Mouse (Mus musculus) kidney, postnatal 36 days (tissue): ENCODE results near the gene Rnf123.

Experiments used
- DNase-seq, 2 experiments: peaks; one replicate each; pipeline ENCODE4 v3.0.0; 2021 to 2022; ENCODE audit warnings: mixed read lengths in 2 of 2

Rnf123 gene

DNA sequence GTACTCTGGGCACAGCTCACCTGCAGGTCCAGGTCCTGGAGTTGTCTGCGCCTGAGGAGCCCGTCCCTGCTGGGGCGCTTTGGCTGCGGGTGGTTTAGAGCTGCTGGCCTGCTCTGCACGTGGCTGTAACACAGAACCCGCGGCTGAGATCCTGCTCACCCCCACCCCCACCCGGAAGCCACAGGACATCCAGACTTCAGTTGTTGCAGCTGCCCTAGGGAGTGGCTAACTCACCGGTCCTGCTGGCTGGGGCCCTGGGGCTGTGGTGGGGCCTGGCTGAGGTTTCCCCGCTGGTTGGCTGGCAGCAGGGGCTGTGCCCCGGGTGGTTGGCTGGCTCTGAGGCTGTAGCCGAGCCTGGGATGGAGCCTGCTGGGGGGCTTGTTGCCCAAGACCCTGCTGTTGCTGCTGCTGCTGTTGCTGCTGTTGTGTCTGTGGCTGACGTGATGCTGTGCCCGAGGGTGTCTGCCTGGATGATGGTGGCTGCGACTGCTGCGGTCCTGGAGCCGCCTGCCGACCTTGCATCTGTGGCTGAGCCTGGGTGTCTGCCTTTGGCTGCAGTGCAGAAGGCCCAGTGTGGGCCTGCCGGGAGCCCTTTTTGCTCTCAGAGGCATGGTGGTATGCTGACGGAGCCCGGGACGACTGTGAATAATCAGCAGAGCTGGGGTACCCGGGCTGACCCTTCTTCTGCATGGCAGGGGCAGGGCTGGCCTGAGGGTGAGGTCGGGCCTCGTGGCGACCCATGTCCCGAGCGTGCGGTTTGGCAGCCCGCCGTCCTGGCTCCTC lies 21.8 kb upstream of the Rnf123 start:
- no peak for DNase-seq

DNA sequence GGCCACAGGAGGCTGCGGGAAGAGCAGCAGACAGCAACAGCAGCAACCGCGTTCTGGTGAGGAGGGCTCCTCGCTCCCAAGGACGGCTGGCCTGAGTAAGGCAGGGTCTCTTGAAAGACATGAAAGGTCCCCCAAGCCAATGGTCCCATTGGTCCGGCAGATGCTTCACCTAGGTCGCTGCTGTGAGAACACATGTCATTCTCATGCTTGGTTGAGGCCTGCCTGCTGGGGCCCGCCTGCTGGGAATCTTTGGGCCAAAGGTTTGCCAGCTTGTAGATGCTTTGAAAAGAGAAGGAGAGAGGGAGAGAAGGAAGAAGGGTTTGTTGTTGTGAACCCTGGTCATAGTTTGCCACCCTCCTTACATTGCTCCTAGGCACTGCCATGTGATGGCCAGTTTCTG lies 16.5 kb upstream of the Rnf123 start:
- DNase-seq = no peak

DNA sequence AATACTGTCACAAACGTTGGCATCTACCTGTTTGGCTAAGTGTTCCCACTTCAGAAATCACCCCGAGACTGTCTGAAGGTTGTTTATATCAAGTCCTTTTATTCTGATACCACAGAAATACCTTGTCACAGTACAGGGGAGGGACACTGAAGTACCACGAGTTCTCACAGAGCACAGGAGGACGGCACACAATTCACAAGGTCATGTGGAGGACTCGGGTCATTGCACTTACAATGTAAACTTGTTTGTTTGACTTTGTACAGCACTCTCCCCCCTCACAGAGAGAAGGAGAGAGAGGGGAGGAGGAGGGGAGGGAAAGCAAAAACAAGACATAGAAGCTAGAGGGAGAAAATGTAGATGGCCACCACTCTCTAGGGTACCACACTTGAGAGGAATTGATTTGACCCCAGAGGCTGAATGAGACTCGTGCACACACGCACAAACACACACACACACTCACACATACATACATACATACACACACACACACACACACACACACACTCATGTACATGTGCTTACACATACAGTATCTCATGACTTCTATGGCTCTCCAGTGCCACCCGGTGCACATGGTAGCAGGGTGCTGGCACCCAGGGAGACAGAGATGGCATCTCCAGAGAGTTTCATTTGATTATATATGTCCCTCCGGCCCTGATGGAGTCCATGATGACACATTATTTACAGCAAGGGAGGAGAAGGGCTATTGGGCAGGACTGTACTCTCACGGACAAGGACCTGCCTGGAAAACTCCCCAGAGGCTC lies 13.0 kb upstream of the Rnf123 start:
- no peak for DNase-seq

DNA sequence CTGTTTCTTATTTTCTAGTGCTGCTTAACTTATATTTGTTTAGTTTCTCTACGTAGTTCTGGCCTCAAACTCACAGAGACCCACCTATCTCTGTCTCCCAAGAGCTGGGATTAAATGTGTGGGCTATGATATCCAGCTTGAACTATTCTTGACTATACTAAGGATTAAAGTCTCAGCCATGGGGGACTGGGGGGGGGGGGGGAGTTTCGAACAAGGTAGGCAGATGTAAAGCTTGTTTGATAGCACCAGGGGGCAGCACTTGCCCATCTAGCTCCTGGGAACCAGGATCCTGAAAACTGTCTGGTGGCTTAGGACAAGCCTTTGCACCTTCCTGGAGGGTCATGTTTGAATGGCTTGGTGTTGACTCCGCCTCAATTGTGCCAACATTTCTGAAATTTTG lies 12.4 kb upstream of the Rnf123 start:
- peak; percentile 81 to 84 for DNase-seq

DNA sequence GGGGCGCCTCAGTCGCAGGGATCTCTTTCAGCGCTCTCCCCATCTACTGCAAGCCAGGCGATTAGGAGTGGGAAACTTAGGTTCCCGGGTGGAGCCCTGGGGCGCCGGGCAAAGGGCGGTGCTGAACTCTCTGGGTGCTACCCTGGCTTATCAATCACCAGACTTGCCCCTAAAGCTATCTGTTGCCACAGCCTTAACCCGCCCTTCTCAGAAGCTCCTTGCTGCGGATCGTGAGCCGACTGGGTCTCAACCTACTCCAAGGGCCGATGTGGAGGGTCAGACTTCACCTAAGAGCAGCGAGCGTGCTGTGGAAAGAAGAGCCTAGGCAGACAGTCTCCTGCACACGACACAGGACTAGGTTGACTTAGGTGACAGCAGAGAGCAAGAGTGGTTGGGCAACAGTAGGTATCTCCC lies 11.9 kb upstream of the Rnf123 start:
- DNase-seq = peak in 1 of 2 experiments; percentile 58

DNA sequence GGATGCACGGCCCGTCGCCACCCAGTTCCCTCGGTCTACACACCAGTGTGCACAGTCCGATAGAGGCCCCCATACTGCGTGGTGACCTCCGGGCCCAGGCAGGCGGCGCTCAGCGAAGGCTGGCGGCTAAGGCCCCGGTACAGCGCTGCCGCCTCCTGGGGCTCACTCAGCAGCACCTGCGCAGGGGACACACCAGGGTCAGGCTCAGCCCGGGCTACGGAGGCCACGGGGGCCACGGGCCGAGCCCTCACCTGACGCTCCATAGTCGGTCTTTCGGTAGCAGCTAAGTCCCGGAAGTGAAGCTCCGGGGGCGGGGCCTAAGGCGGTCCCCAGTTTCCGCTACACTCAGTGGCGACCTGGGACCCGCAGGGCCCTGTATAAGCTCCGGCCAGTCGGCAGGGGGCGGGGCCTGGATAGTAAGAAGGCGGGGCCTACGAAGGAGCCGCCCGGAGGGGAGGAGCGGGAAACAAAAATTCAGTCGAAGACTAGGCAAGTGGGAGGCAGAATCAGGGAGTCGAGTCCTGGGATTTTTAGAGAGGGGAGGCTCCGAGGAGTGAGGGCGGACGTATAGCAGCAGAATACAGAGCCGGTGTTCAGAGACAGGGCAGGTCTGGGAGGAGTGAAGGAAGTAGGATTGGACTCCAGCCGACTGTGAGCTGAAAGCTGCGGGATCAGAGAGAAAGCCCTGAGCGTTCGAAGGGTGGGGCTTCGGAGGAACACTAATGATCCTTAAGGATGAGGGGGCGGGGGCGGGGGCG lies 11.2 kb upstream of the Rnf123 start, which contains the start of gene Apeh:
Gene Apeh (minus strand): TSS at position 423 of the 758 bp plus-strand sequence.
- peak; percentile 98 to 99 for DNase-seq

DNA sequence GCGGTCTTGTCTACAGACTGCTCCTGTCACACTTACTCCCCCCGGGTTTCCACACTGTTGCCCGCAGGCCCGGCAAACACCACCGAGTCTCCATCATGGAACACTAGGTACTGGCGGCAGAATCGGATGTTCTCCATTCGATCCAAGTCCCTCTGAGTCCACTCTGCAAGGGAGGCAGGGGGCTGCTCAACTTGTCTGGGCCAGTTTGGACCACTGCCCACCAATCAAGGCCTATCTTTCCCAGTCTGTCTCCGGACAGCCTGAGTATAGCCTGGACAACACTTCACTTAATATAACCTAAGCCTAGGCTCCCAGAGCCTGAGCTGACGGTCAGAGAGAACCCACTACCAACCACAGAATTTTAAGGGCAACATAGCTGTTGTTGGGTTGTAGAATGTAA lies 10.4 kb upstream of the Rnf123 start:
- DNase-seq = peak in 1 of 2 experiments; percentile 52

DNA sequence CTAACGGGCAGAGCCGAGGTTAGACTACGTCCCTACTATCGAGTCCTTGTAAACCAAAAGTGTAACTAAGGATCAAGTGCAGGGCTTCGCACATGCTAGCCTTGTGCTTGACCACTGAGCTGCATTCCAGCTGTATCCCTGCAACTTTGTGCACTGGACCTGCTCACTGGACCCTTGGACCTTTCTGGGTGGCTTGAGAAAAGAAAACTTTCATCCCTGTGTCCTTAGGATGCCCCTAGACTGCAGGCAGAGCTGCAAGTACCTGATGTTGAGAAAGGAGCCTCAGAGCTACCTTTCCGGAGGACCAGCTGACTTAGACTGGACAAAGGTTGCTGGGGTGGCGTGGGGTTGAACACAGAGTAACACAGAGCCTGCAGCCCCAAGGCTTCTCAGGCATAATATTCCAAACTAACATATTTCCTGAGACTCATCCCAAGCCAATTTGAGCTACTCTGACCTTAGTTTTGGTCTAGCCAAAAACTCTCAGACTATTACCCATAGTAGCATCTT lies 7.5 kb upstream of the Rnf123 start:
- DNase-seq = peak; percentile 72 to 83

DNA sequence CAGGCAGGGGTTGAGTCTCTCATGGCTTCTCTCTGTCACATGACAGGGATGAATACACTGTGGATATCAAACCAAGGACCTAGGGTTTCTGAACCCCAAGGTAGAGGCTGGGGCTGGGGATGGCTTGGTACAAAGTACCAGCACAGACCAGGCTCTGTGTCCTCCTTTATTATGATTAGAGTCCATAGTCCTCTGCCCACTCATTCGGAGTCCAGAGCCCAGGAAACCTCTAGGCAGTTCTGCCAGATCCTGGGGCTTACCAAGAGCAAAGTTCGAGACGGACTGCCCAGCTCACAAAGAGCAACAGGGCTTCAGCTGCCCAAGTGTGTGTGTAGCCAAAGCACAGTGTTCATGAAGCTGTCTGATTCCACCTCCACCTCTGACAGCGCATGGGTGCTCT lies 2.1 kb upstream of the Rnf123 start:
- peak; percentile 62 to 69 for DNase-seq

DNA sequence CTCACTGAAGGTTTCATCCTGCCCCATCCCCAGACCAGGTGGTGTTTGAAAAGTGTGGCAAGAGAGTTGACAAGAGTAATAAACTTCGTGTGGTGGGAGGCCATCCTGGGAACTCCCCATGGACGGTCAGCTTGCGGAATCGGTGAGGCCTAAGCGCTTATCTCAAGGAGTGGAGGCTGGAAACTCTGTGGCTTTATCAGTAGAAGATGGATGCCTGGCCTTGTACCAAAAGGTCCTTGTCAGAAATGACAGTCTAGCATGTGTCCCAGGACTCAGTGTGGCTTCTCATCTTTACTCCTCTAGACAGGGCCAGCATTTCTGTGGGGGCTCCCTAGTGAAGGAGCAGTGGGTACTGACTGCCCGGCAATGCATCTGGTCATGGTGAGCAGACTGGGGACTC lies 415 bp upstream of the Rnf123 start:
- no peak for DNase-seq

DNA sequence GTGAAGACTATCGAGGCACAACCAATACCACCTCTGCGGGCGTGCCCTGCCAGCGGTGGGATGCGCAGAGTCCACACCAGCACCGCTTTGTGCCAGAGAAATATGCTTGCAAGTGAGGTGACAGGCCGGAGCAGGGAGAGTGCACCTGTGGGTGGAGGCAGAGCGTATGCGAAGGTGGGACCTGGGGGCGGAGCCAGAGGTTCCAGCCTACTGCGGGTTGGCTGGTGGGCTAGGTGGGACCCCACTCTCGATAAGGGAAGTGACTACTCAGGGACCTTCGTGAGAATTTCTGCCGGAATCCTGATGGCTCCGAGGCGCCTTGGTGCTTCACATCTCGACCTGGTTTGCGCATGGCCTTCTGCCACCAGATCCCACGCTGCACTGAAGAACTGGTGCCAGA lies 597 bp downstream of the Rnf123 start:
- peak in 1 of 2 experiments; percentile 57 for DNase-seq

DNA sequence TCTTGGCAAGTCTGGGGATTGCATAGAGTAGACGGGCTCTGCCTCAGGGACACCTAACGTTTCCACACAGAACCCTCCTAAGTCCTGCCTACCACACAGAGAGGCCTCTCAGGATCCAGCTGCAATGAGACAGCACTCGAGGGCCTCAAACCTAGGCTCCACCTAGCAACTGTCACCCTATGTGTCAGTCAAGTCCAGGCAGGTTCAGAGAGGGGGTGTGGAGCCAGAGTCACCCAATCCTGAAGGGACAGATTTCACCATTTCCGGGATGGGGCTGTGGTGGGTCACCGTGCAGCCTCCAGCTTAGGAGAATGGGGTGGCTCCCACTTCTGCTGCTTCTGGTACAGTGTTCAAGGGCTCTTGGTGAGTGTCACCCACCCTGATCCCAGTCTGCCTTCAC lies 3.0 kb downstream of the Rnf123 start, which contains the start of gene Mst1:
Gene Mst1 (plus strand): TSS at position 269 of the 400 bp plus-strand sequence.
- no peak for DNase-seq

DNA sequence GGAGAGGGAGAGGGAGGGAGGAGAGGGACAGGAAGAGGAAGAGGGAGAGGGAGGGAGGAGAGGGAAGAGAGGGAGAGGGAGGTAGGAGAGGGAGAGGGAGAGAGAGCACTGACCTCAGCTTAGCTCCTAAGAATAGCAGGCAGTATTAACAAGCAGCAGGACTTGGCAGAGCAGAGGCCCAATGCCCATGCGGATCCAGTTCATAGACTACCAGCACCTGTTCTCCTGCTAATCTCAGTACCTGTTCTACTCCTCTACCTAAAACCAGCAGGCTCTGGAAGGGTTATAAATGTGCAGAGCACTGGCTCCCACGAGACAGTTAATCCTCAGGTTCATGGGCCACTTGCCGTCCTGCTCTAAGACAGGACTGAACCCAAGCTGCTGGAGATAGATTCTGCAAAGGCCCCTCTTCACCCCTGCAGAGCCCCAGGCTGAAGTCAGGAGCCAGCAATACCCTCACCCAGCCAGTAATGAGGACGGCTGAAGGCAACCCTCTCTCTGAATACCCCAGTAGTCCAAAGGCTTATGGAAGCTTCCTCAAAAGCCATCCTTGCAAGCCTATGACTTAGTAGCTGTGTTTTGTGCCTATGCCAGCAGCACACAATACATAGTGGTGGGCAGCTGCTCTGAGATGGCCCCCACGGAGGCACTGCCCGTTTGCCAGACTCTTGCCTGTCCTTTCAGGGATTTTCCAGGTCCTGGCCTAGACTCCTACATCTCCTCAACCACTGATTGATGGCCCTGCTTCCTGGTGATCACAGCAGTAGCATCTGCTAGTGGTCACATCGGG lies 9.8 kb downstream of the Rnf123 start:
- DNase-seq = no peak

DNA sequence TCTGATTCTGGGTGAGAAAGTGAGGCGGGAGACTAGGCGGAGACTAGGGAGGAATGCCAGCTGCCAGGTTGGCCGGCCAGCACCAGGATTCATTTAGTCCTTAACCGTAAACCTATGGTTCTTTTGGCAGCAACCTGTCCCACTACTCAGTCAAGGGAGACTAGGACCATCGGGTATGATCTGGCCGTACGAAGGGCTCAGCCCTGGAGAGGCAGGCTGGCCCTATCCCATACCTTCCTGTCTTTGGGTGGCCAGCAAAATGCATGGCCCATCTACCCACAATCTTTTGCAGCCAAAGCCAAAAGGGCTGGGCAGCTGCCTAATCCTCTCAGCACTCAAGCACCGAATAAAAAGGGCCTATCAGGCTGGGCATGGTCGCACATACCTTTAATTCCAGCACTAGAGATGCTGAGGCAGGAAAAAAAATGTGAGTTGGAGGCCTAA lies 10.6 kb downstream of the Rnf123 start:
- no peak for DNase-seq

DNA sequence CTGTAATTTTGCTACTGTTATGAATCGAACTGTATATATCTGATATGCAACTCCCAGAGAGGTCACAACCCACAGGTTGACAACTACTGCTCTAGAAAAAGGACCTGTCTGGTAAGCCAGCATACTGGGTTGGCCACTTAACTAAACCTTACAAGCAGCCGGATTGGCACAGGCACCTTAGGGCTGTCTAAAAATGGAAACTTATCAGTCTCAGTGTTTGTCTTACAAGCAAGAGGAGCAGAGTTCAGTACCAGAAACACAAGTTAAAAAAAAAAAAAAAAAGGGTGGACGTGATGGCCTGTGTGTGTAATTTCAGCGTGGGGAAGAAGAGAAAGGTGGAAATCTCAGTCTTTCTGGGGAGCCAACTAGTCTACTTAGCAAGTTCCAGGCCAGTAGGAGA lies 11.3 kb downstream of the Rnf123 start:
- DNase-seq = no peak

DNA sequence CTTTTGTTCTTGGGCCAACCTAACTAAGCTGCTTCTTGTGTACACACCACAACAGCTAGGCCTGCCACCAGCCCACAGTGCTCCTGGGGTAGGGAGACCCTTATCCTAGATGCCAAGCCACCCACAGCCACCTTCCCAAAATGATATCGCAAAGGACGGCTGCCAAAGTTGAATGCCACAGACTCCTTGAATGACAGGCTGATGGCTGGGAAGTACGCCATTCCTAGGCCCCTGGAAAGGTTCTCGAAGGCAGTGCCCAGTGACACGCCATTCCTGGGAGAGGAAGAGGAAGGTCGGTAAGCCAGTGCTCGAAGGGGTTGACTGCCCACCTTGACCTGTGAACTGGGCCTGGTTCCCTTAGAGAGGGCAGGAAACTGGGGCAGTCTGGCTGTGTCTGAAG lies 13.6 kb downstream of the Rnf123 start:
- no peak for DNase-seq

DNA sequence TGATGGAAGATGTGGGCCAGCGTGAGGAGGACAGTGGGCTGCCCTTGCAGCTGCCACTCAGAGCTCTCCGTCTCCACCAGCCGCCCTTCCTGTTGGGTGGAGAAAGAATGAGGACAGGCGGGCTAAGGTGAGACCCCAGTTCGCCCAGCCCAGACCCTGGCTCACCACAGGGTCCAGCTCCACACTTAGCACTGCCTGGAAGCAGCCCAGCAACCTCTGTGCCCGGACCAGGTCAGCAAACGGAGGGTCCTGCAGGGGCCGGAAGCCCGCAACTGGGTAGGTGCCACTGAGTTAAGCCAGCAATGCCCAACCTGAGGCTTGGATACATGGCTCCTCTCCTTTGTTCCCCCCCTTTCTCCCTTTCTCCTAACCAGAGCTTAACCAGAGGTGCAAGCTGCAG lies 14.1 kb downstream of the Rnf123 start:
- DNase-seq = no peak

DNA sequence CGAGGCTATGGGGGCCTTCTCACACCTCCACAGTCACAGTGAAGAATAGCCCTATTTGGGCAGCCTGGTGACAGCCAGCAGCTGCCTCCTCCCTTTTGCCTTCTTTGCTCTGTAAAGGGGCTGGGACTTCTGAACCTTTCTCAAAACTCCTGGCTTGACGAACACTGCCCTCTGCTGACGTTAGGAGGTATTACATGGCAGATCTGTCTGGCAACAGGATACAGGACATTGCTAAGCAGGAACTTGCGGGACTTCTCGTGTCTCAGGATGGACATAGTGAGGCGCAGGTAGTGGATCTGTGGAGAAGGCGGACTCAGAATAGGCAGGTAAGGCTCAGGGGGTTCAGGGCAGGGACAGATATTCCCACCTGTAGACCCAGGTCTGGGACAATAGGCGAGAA lies 15.2 kb downstream of the Rnf123 start:
- peak; percentile 80 to 91 for DNase-seq

DNA sequence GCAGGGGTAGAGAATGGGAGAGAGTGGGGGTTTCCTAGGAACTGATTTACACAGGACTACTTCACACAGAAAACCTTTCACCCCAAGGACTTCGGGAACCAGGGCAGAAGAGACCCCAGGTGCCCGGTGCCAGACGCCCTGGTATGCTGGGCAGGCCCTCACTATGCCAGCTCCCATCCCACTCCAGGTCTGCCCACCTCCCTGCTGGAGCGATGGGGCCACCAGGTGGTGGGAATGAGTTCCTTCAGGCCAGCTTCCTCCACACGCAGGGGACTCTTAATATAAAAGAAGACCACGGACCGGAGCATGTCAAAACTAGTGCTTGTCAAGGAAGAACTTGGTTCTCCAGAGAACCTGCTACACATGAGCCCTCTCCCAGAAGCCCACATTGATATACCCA lies 15.9 kb downstream of the Rnf123 start:
- DNase-seq = no peak

DNA sequence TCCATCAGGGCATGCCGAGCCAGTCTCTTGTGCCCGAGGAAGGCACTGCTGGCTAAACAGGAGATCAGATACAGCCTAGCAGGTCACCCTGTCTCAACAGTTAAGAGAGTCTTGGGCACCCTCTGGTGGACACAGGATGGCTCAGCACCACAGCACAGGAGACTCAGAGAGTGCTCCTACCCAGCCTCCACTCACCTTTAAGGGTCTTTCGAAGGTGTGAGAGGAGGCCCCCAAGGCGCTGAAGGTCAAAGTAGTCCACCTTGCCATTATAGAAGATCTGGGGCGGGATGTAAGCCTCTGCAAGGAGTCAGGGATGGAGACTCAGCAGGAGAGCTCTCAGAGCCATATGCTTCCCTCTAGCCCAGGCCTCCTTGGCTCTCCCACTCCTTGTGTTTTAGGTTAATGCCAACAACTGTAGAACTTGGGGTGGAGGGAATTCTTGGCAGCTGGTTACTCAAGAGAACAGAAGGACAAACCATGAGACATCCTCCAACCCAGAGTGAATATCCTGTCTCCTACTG lies 17.6 kb downstream of the Rnf123 start:
- DNase-seq = peak; percentile 68 to 80

DNA sequence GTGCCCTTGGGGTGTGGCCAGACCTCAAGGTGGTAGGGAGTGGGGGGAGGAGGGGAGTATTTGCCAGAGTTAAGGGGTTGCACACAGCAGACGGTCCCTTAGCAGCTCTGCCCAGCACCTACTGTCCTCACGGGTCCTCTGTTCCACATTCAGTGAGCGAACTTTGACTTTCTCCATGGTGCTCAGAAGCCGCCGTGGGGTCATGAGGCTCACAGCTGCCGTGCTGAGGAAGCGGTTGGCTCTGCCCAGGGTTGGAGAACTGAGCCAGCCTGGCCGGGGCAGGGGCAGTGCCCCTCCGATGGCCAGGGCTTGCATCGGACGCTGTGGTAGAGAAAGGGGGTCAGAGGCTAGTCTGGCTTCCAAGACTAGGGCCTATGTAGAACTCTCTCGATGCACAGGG lies 19.8 kb downstream of the Rnf123 start:
- no peak for DNase-seq

DNA sequence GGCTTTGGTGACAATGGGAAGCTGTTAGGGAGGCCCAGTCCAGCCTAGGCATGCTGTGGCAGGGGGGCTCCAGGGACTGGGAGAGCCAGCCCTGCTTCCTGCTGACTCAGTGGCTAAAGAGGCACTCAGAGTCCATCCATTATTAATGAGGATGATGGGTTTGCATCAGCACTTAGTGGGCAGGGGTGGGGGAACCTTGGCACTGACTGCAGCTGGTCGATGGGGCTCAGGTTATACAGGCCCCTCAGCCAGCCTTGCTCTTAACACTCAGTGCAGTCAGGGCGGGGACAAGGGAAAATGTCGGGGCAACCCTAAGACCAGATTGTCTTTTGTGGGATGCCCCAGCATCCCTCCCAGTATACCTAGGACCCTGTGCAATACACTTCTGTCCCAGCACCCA lies 21.0 kb downstream of the Rnf123 start:
- no peak for DNase-seq
